Mouse (Mus musculus): ENCODE results near the gene Mbd4. TPM values are rescaled to one million over a fixed set of nuclear protein-coding genes. Genes with fewer than 3 reads are reported as not detected.

Gene Mbd4
- polyA plus RNA-seq, 1 experiment from 2014 or later = 22.2 TPM

- Histone ChIP-seq H3K4me1 (replicated peaks; ENCODE audit: control insufficient read depth, insufficient read depth, low read length) (no peaks in the 10 kb centered on the region), H3K27me3 (ENCODE audit: control insufficient read depth, insufficient read depth, low read length) (no peaks in the 10 kb centered on the region), H3K4me2 (replicated peaks; ENCODE audit: low read depth, low read length) (no peak overlapping the region), H3K9me3 (ENCODE audit: control insufficient read depth, low read length) (no peaks in the 10 kb centered on the region), H3K27ac (ENCODE audit: low read depth, low read length) (no peak overlapping the region), H3K9ac (ENCODE audit: low read depth, low read length) (no peak overlapping the region), H3K4me3 (ENCODE audit: low read depth, low read length) (no peak overlapping the region), H3K36me3 (ENCODE audit: control insufficient read depth, insufficient read depth, low read length) (no peaks in the 10 kb centered on the region)
- ATAC-seq (ENCODE audit: low FRiP score) (no peak), DNase-seq (ENCODE audit: low spot score) (peak; percentile 25)
- 62% methylated on average over 2 of the region's 2 CpGs for WGBS
These were observed 1.3 kb upstream of the Mbd4 start for GRCm38 (mm10) chr6:115854432-115854831.

DNA sequence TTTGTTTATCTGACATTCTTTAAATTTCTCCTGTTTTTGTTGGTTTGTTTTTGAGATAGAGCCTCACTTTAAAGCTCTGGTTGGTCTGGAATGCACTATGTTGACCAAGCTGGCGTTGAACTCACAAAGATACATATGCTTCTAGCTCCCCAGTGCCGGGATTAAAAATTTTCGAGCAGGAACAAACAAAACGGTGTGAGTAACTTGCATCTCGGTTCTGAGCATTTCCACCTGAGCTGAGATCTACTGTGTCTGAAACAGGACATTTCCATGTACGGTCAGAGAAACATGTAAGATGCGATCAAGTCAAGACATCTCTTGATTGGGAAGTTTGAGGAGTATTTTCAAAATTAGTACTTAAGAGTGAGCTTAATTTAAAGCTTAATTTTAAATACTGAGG lies 814 bp upstream of the Mbd4 start:
- no peak for ATAC-seq (ENCODE audit: low FRiP score)
- H3K27me3 ChIP-seq (ENCODE audit: control insufficient read depth, insufficient read depth, low read length) = no peaks in the 10 kb centered on the region
- no peaks in the 10 kb centered on the region for H3K9me3 ChIP-seq (ENCODE audit: control insufficient read depth, low read length)
- peak overlapping the region; percentile 42 for H3K9ac ChIP-seq (ENCODE audit: low read depth, low read length)
- H3K4me2 ChIP-seq (replicated peaks; ENCODE audit: low read depth, low read length) = peak overlapping the region; percentile 71
- no peaks in the 10 kb centered on the region for H3K36me3 ChIP-seq (ENCODE audit: control insufficient read depth, insufficient read depth, low read length)
- H3K4me3 ChIP-seq (ENCODE audit: low read depth, low read length) = peak overlapping the region; percentile 62
- no peaks in the 10 kb centered on the region for H3K4me1 ChIP-seq (replicated peaks; ENCODE audit: control insufficient read depth, insufficient read depth, low read length)
- 49% methylated on average over 7 of the region's 7 CpGs for WGBS
- peak overlapping the region; percentile 80 for H3K27ac ChIP-seq (ENCODE audit: low read depth, low read length)
- no peak for DNase-seq (ENCODE audit: low spot score)

GRCm38 (mm10) chr6:115852446-115853090 lies 603 bp downstream of the Mbd4 start:
- no peaks in the 10 kb centered on the region for H3K27me3 ChIP-seq (ENCODE audit: control insufficient read depth, insufficient read depth, low read length)
- no peaks in the 10 kb centered on the region for H3K36me3 ChIP-seq (ENCODE audit: control insufficient read depth, insufficient read depth, low read length)
- H3K9ac ChIP-seq (ENCODE audit: low read depth, low read length) = peak overlapping the region; percentile 60
- no peaks in the 10 kb centered on the region for H3K4me1 ChIP-seq (replicated peaks; ENCODE audit: control insufficient read depth, insufficient read depth, low read length)
- WGBS = 4% methylated on average over 20 of the region's 20 CpGs
- ATAC-seq (ENCODE audit: low FRiP score) (no peak; the same call in 1 of the 2 replicates), DNase-seq (ENCODE audit: low spot score) (no peak)
- peak overlapping the region; percentile 71 for H3K4me2 ChIP-seq (replicated peaks; ENCODE audit: low read depth, low read length)
- no peaks in the 10 kb centered on the region for H3K9me3 ChIP-seq (ENCODE audit: control insufficient read depth, low read length)
- peak overlapping the region; percentile 62 for H3K4me3 ChIP-seq (ENCODE audit: low read depth, low read length)
- H3K27ac ChIP-seq (ENCODE audit: low read depth, low read length) = peak overlapping the region; percentile 83

DNA sequence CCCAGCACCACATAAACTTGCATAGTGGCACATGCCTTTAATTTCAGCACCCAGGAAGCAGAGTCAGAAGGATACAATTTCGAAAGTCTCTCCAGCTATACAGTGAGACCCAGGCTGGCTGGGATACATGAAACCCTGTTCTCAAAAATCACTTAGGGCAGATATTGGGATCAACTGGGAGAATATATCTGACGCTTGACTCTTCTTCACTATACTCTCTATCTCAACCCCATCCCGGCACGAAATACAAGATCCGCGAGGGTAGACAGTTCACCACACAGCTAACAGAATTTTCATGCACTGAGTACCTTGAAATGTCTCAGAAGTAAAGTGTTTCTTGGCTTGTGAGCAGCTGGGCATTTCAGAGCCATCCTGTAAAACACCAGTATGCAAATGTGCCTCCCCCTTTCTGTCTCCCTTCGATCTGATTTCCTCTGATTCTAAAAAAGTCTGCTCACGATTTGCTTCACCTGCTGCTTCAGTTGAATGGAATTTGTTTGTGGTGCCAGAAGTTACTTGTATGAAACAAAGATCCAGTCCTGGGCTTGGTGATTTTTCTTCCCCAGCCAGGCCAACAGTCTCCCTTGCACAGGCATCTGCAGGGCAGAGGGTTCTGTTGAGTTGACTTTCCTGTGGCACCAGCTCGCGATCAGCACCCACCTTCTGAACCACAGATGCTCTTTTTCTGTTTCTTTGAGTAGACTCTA lies 4.4 kb downstream of the Mbd4 start:
- no peak for DNase-seq (ENCODE audit: low spot score)
- Histone ChIP-seq H3K9me3 (ENCODE audit: control insufficient read depth, low read length) (no peaks in the 10 kb centered on the region), H3K4me1 (replicated peaks; ENCODE audit: control insufficient read depth, insufficient read depth, low read length) (no peaks in the 10 kb centered on the region), H3K4me2 (replicated peaks; ENCODE audit: low read depth, low read length) (no peak overlapping the region), H3K27me3 (ENCODE audit: control insufficient read depth, insufficient read depth, low read length) (no peaks in the 10 kb centered on the region), H3K9ac (ENCODE audit: low read depth, low read length) (no peak overlapping the region), H3K36me3 (ENCODE audit: control insufficient read depth, insufficient read depth, low read length) (0 out of 2 replicates have a peak, but pooled peaks cover 3% of the 10 kb centered on the region), H3K27ac (ENCODE audit: low read depth, low read length) (no peak overlapping the region), H3K4me3 (ENCODE audit: low read depth, low read length) (no peak overlapping the region)
- 94% methylated on average over 10 of the region's 10 CpGs for WGBS
- no peak for ATAC-seq (ENCODE audit: low FRiP score)

GRCm38 (mm10) chr6:115846640-115847411 lies 6.3 kb downstream of the Mbd4 start:
- Histone ChIP-seq H3K9me3 (ENCODE audit: control insufficient read depth, low read length) (no peaks in the 10 kb centered on the region), H3K4me1 (replicated peaks; ENCODE audit: control insufficient read depth, insufficient read depth, low read length) (no peaks in the 10 kb centered on the region), H3K4me3 (ENCODE audit: low read depth, low read length) (no peak overlapping the region), H3K9ac (ENCODE audit: low read depth, low read length) (no peak overlapping the region), H3K27ac (ENCODE audit: low read depth, low read length) (no peak overlapping the region), H3K27me3 (ENCODE audit: control insufficient read depth, insufficient read depth, low read length) (no peaks in the 10 kb centered on the region), H3K4me2 (replicated peaks; ENCODE audit: low read depth, low read length) (no peak overlapping the region), H3K36me3 (ENCODE audit: control insufficient read depth, insufficient read depth, low read length) (0 out of 2 replicates have a peak, but pooled peaks cover 3% of the 10 kb centered on the region)
- DNase-seq (ENCODE audit: low spot score) (peak; percentile 73), ATAC-seq (ENCODE audit: low FRiP score) (no peak)
- 41% methylated on average over 7 of the region's 8 CpGs for WGBS

DNA sequence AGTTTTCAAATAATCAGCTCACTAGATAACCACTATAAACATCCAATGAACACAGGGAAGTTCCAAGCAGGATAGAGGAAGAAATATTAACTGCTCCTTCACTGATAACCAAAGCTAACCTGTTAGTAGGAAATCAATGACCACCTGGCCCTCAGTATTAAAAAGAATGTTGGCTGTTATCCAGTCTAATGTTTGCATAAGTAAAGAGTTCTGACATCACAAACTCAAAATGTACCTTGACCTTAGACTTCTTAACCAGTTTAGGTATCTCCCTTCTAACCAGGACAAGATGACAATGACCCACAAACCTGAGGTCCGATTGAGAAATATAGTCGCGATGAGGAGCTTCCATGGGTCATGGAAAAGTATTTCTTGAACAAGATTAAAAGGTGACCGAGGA lies 8.2 kb downstream of the Mbd4 start:
- DNase-seq (ENCODE audit: low spot score) = no peak
- no peaks in the 10 kb centered on the region for H3K27me3 ChIP-seq (ENCODE audit: control insufficient read depth, insufficient read depth, low read length)
- WGBS = 96% methylated on average over 4 of the region's 4 CpGs
- H3K4me2 ChIP-seq (replicated peaks; ENCODE audit: low read depth, low read length) = no peak overlapping the region
- H3K27ac ChIP-seq (ENCODE audit: low read depth, low read length) = no peak overlapping the region
- no peak for ATAC-seq (ENCODE audit: low FRiP score)
- H3K4me1 ChIP-seq (replicated peaks; ENCODE audit: control insufficient read depth, insufficient read depth, low read length) = no peaks in the 10 kb centered on the region
- no peak overlapping the region for H3K4me3 ChIP-seq (ENCODE audit: low read depth, low read length)
- 0 out of 2 replicates have a peak, but pooled peaks cover 3% of the 10 kb centered on the region for H3K36me3 ChIP-seq (ENCODE audit: control insufficient read depth, insufficient read depth, low read length)
- no peak overlapping the region for H3K9ac ChIP-seq (ENCODE audit: low read depth, low read length)
- H3K9me3 ChIP-seq (ENCODE audit: control insufficient read depth, low read length) = no peaks in the 10 kb centered on the region

DNA sequence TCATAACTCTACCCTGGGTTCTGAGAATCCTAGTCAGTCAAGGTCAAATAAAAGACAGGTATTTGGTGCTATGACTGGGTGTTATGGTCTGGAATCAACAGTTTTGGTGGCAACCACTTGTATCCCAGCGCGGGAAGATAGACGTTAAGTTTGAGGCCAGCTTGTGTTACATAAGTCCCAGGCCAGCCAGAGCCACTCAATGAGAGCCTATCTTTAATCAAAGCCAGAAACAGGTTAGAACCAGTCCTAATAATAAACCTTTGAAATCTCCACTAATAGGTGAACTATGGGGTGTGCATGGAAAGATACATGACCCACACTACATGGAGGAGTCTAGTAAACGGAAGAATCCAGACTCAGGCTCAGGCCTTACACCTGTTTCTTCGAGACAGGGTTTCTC lies 14.4 kb downstream of the Mbd4 start:
- Histone ChIP-seq H3K4me1 (replicated peaks; ENCODE audit: control insufficient read depth, insufficient read depth, low read length) (0 out of 2 replicates have a peak, but pooled peaks cover 3% of the 10 kb centered on the region), H3K4me3 (ENCODE audit: low read depth, low read length) (peak overlapping the region; percentile 32), H3K9ac (ENCODE audit: low read depth, low read length) (no peak overlapping the region; the same call in 1 of the 2 replicates), H3K4me2 (replicated peaks; ENCODE audit: low read depth, low read length) (peak overlapping the region; percentile 68), H3K36me3 (ENCODE audit: control insufficient read depth, insufficient read depth, low read length) (no peaks in the 10 kb centered on the region), H3K27me3 (ENCODE audit: control insufficient read depth, insufficient read depth, low read length) (no peaks in the 10 kb centered on the region), H3K27ac (ENCODE audit: low read depth, low read length) (no peak overlapping the region), H3K9me3 (ENCODE audit: control insufficient read depth, low read length) (no peaks in the 10 kb centered on the region)
- DNase-seq (ENCODE audit: low spot score) (no peak), ATAC-seq (ENCODE audit: low FRiP score) (no peak)
- WGBS = 77% methylated on average over 5 of the region's 5 CpGs

GRCm38 (mm10) chr6:115838161-115838597 lies 15.0 kb downstream of the Mbd4 start, which contains the start of gene Efcab12:
Efcab12 (minus strand) TSS chr6:115838412.
- ATAC-seq (ENCODE audit: low FRiP score) (peak; percentile 93), DNase-seq (ENCODE audit: low spot score) (peak; percentile 76)
- Histone ChIP-seq H3K27me3 (ENCODE audit: control insufficient read depth, insufficient read depth, low read length) (no peaks in the 10 kb centered on the region), H3K27ac (ENCODE audit: low read depth, low read length) (no peak within 1 kb of the TSS), H3K9me3 (ENCODE audit: control insufficient read depth, low read length) (no peaks in the 10 kb centered on the region), H3K4me1 (replicated peaks; ENCODE audit: control insufficient read depth, insufficient read depth, low read length) (0 out of 2 replicates have a peak, but pooled peaks cover 3% of the 10 kb centered on the region), H3K4me2 (replicated peaks; ENCODE audit: low read depth, low read length) (peak within 1 kb of the TSS; percentile 68), H3K36me3 (ENCODE audit: control insufficient read depth, insufficient read depth, low read length) (no peaks in the 10 kb centered on the region), H3K9ac (ENCODE audit: low read depth, low read length) (peak within 1 kb of the TSS; percentile 46; the same call in 1 of the 2 replicates), H3K4me3 (ENCODE audit: low read depth, low read length) (peak within 1 kb of the TSS; percentile 32)
- WGBS = 2% methylated on average over 19 of the region's 19 CpGs
